Mouse (Mus musculus) C2C12 (cell line): ENCODE measurements around the gene Tbc1d16. TPM values are rescaled to one million over a fixed set of nuclear protein-coding genes. Genes with fewer than 3 reads are reported as not detected.

Experiments
- H3K27me3 ChIP-seq: one replicate; pipeline ENCODE4 v1.6.1; 2011; ENCODE audit not compliant: control insufficient read depth, insufficient read depth, insufficient read length
- H3K36me3 ChIP-seq: one replicate; pipeline ENCODE4 v1.6.1; 2011; ENCODE audit not compliant: control insufficient read depth, insufficient read depth
- H3K4me3 ChIP-seq: one replicate; pipeline ENCODE4 v1.5.1; 2011; ENCODE audit warnings: mild to moderate bottlenecking, control low read depth; ENCODE audit not compliant: poor library complexity, insufficient read depth, severe bottlenecking
- H3K79me2 ChIP-seq: one replicate; pipeline ENCODE4 v1.6.1; 2011; ENCODE audit not compliant: control insufficient read depth, insufficient read depth
- H3K79me3 ChIP-seq: one replicate; pipeline ENCODE4 v1.6.1; 2011; ENCODE audit warnings: low read depth, control low read depth
- H3ac ChIP-seq: one replicate; pipeline ENCODE3; 2011; ENCODE audit warnings: low read depth; ENCODE audit not compliant: control insufficient read depth, insufficient read length
- CEBPB ChIP-seq: IDR thresholded peaks from one replicate; pipeline ENCODE4 v1.6.1; 2011; ENCODE audit warnings: low read depth, mild to moderate bottlenecking, control low read depth, moderate library complexity
- CTCF ChIP-seq: IDR thresholded peaks from one replicate; pipeline ENCODE4 v1.5.1; 2011; ENCODE audit not compliant: control insufficient read depth, insufficient read depth, insufficient read length
- FOSL1 ChIP-seq: IDR thresholded peaks from one replicate; pipeline ENCODE4 v1.8.0; 2011; ENCODE audit warnings: mild to moderate bottlenecking, low read length; ENCODE audit not compliant: poor library complexity, insufficient read depth, severe bottlenecking
- MAX ChIP-seq: IDR thresholded peaks from one replicate; pipeline ENCODE4 v1.6.1; 2011; ENCODE audit warnings: mild to moderate bottlenecking, control low read depth
- MYOD1 ChIP-seq: IDR thresholded peaks from one replicate; pipeline ENCODE4 v1.6.1; 2011; ENCODE audit warnings: low read depth; ENCODE audit not compliant: control insufficient read depth, insufficient read length
- MYOG ChIP-seq: IDR thresholded peaks from one replicate; pipeline ENCODE4 v1.6.1; 2011; ENCODE audit not compliant: control insufficient read depth, insufficient read length; ENCODE audit errors: extremely low read depth
- USF1 ChIP-seq: IDR thresholded peaks from one replicate; pipeline ENCODE4 v1.6.1; 2011; ENCODE audit warnings: low read depth, mild to moderate bottlenecking, control low read depth, moderate library complexity
- polyA plus RNA-seq: library from polyadenylated mRNA; unstranded; fragments of >200 nt; fragmentation: generic; extraction: Trizol; gene quantifications from one replicate; pipeline ENCODE4 v1.2.1, GENCODE M21; 2012; ENCODE audit warnings: missing spikeins

The Tbc1d16 gene
- polyA plus RNA-seq, 1 experiment = 4.9 TPM

DNA sequence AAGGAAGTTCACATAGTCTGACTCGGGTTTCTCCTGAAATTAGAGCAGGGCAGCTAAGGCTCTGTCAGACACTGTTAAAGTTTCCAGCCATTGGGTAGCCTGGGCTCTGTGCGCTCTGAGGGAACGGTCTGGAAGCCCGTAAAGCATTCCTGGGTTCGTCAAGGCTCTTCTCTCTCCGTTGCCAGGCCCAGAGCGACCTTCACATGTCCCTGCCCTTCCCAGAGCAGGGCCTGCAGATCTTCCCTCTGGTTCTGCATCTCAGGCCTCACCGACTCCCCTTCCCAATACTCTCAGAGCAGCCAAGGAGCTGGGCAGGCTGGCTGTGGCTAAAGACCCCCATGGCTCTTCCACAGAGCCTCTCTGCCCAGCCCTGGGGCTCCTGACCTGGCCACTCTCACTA, 85.7 kb downstream of the Tbc1d16 start:
- H3K79me3 ChIP-seq = no peaks in the 10 kb centered on the region
- H3K4me3 ChIP-seq = no peak overlapping the region
- TF ChIP-seq MAX (no peak), MYOD1 (no peak), CEBPB (no peak), CTCF (no peak), USF1 (no peak), FOSL1 (no peak), MYOG (no peak)
- H3K79me2 ChIP-seq = no peaks in the 10 kb centered on the region
- no peak overlapping the region for H3ac ChIP-seq
- H3K27me3 ChIP-seq = peaks cover 10% of the 10 kb centered on the region
- no peaks in the 10 kb centered on the region for H3K36me3 ChIP-seq

DNA sequence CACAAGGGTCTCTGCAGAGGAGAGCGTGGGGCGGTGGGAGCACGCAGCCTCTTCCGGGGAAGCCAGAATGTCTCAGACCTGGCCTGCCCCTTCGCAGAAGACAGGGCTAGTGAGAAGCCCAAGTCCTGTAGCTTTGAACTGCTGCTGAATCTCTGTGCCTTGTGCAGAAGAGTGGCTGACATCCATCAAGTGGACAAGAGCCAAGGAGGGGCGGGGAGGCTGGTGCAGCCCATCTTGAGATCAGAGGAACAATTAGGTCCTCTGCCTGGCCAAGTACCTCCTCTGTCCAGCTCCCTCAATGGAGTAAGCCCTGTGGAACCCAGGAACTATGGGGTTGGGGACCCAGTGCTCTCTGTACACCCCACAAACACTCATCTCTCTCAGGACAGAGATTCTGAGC, 89.3 kb downstream of the Tbc1d16 start:
- TF ChIP-seq USF1 = no peak
- no peak for TF ChIP-seq MYOD1
- TF ChIP-seq MAX = no peak
- TF ChIP-seq FOSL1 = no peak
- no peak for TF ChIP-seq CTCF
- TF ChIP-seq CEBPB = no peak
- TF ChIP-seq MYOG = no peak
- H3K4me3 ChIP-seq = no peak overlapping the region
- peaks cover 10% of the 10 kb centered on the region for H3K27me3 ChIP-seq
- no peaks in the 10 kb centered on the region for H3K36me3 ChIP-seq
- no peaks in the 10 kb centered on the region for H3K79me3 ChIP-seq
- no peaks in the 10 kb centered on the region for H3K79me2 ChIP-seq
- H3ac ChIP-seq = no peak overlapping the region

DNA sequence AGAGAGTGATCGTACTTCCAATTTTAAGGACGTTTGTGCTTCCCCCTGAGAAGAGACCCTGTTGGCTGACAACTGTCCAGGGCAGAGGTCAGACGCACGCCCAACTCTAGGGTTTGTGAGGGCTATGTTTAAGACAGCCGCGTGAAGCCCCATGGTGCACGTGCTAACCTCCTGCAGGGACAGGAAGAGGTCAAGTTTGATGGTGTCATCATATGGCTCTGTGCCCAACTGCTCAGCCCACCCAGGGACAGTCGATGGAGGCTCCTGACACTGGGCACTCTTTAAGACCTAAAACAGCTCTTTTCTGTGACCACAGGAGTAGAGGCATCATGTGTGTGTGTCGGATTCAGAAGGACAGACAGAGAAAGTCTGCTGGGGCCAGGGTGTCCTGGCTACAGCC, 90.1 kb downstream of the Tbc1d16 start:
- TF ChIP-seq MYOD1 = no peak
- Histone ChIP-seq H3K27me3 (peaks cover 10% of the 10 kb centered on the region), H3K79me3 (no peaks in the 10 kb centered on the region), H3K79me2 (no peaks in the 10 kb centered on the region), H3K36me3 (no peaks in the 10 kb centered on the region), H3ac (no peak overlapping the region), H3K4me3 (no peak overlapping the region)

DNA sequence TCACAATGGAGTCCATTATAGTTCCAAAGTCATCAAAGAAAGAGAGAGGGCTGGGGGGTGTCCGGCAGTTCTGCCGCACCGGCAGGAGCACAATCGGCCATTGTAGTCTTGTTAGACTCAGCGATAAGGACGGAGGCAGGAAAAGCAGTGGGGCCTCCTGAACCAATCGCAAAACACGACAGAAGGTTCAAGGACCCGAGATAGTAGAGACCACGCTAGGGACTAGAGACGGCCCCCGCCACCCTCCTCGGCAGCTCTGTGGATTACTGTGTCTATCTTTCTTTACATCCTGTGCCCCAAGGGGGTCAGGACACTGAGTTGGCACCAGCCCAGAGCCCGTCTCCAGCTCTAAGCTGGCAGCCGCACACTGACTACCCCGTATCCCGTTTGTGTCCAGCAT, 93.7 kb downstream of the Tbc1d16 start:
- no peak for TF ChIP-seq MAX
- no peak for TF ChIP-seq CEBPB
- no peak for TF ChIP-seq MYOD1
- TF ChIP-seq FOSL1 = no peak
- TF ChIP-seq MYOG = no peak
- no peak for TF ChIP-seq USF1
- TF ChIP-seq CTCF = no peak
- no peaks in the 10 kb centered on the region for H3K79me2 ChIP-seq
- H3K36me3 ChIP-seq = no peaks in the 10 kb centered on the region
- no peak overlapping the region for H3ac ChIP-seq
- peaks cover 5% of the 10 kb centered on the region for H3K27me3 ChIP-seq
- no peaks in the 10 kb centered on the region for H3K79me3 ChIP-seq
- H3K4me3 ChIP-seq = no peak overlapping the region

DNA sequence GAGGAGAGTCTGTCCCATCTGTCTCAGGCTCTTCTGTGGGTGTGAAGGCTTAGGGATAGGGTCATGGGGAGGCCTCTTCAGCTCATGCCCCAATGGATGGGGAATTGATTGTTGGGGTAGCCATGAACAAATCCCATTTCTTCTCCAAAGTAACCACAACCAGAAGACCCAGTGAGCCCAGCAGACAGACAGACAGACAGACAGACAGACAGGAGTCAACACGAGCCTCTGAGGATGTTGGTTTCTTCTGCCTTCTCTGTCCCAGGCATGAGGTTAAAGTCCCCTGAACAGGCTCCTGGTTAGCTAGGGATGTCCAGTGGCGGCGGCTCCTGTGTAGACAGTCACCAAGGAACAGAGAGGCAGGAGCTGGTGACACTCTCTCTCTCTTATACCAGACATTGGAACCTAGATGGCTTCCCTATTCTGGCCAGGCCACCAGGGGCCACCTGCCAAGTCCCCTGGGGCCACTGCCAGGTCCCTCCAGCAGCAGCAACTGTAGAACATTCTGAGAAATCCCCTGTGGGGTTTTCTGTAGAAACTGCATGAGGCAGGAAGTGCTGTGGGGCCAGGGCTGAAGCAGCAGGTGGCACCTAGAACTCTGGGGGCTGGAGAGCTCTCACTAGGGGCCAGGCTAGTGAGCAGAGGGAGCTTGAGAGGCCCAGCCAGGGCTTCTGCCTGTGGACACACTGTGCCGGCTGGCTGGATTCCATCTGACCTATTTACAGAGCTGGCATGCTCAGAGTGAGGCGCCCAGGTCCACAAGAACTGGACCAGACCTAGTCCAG, 94.7 kb downstream of the Tbc1d16 start:
- H3K36me3 ChIP-seq = no peaks in the 10 kb centered on the region
- H3K79me3 ChIP-seq = no peaks in the 10 kb centered on the region
- no peak overlapping the region for H3K4me3 ChIP-seq
- TF ChIP-seq MAX = no peak
- no peak for TF ChIP-seq USF1
- no peak for TF ChIP-seq CTCF
- TF ChIP-seq MYOD1 = no peak
- TF ChIP-seq CEBPB = no peak
- no peak for TF ChIP-seq MYOG
- TF ChIP-seq FOSL1 = no peak
- no peaks in the 10 kb centered on the region for H3K79me2 ChIP-seq
- H3ac ChIP-seq = no peak overlapping the region
- peaks cover 2% of the 10 kb centered on the region for H3K27me3 ChIP-seq
